Mouse (Mus musculus) heart, embryonic 10.5 days (tissue): ENCODE data around the gene Zfp318. TPM values are rescaled to one million over a fixed set of nuclear protein-coding genes. Genes with fewer than 3 reads are reported as not detected.

ENCODE experiments used
- DNase-seq: peaks from one replicate; pipeline ENCODE4 v3.0.0-alpha.2; 2017; ENCODE audit warnings: low spot score
- H3K27ac ChIP-seq: fragments of 300-500 bp; sonication (generic); 2 replicates; pipeline ENCODE4 v1.5.1; 2016; ENCODE audit warnings: mild to moderate bottlenecking
- H3K27me3 ChIP-seq: fragments of 300-500 bp; sonication (generic); 2 replicates; pipeline ENCODE4 v1.6.1; 2016; ENCODE audit warnings: mild to moderate bottlenecking; ENCODE audit not compliant: poor library complexity, insufficient read depth, severe bottlenecking
- H3K36me3 ChIP-seq: fragments of 300-500 bp; sonication (generic); 2 replicates; pipeline ENCODE4 v1.6.1; 2016; ENCODE audit warnings: mild to moderate bottlenecking, moderate library complexity
- H3K4me1 ChIP-seq: fragments of 300-500 bp; sonication (generic); 2 replicates; pipeline ENCODE4 v1.6.1; 2016; ENCODE audit warnings: mild to moderate bottlenecking
- H3K4me3 ChIP-seq: fragments of 300-500 bp; sonication (generic); 2 replicates; pipeline ENCODE4 v1.5.1; 2016; ENCODE audit warnings: mild to moderate bottlenecking, moderate library complexity
- H3K9me3 ChIP-seq: fragments of 300-500 bp; sonication (generic); 2 replicates; pipeline ENCODE4 v1.6.1; 2016; ENCODE audit warnings: mild to moderate bottlenecking, moderate library complexity
- WGBS: fragments of 180-500 bp; shearing (Covaris S2); methylation state at CpG from one replicate; pipeline ENCODE4 v1.1.7; 2016; 5-methylcytosine and 5-hydroxymethylcytosine counted together
- polyA plus RNA-seq: library from polyadenylated mRNA; unstranded; fragments of >200 nt; fragmentation: Nextera tagmentation; extraction: Ambion mirVana; gene quantifications from 2 replicates; pipeline ENCODE4 v1.2.1, GENCODE M21; 2016

The Zfp318 gene
- 6.1 and 7.0 TPM in 2 replicates for polyA plus RNA-seq

- Histone ChIP-seq H3K27me3 (no peaks in the 10 kb centered on the region), H3K4me1 (peaks cover 19% of the 10 kb centered on the region), H3K36me3 (peaks cover 13% of the 10 kb centered on the region; the same call in 1 of the 2 replicates), H3K4me3 (peak within 1 kb of the TSS; percentile 86), H3K9me3 (no peaks in the 10 kb centered on the region), H3K27ac (peak within 1 kb of the TSS; percentile 97)
- WGBS: 1% methylated on average over 105 of the region's 105 CpGs
- peak; percentile 98 for DNase-seq
Observed at GRCm38 (mm10) chr17:46383294-46384060, at the start of gene Zfp318. Zfp318 (plus strand) TSS chr17:46383731.

- Histone ChIP-seq H3K4me1 (no peaks in the 10 kb centered on the region), H3K4me3 (no peak overlapping the region), H3K36me3 (no peaks in the 10 kb centered on the region), H3K27me3 (no peaks in the 10 kb centered on the region), H3K27ac (no peak overlapping the region), H3K9me3 (no peaks in the 10 kb centered on the region)
- no peak for DNase-seq
- WGBS: 21% methylated on average over 5 of the region's 5 CpGs
Observed at GRCm38 (mm10) chr17:46336475-46336874, 47.1 kb upstream of the Zfp318 start.

DNA sequence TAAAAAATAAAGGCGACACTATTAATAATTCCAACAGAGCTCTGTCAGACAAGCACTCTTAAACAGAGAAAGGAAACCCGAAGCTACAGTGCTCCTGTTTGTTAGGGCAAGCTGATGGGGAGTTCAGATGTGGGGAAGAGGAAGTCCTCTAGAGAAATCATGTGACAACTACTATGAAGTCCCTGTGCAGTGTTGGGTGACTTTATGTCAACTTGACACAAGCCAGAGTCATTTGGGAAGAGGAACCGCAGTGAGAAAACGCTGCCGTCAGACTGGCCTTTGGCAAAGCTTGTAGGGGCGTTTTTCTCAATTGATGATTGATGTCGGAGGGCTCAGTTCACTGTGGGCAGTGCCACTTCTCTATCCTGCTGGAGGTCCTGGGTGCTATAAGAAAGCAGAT lies 42.3 kb upstream of the Zfp318 start:
- WGBS: 60% methylated on average over 7 of the region's 7 CpGs
- Histone ChIP-seq H3K4me3 (no peak overlapping the region), H3K9me3 (peaks cover 15% of the 10 kb centered on the region), H3K4me1 (no peaks in the 10 kb centered on the region), H3K36me3 (no peaks in the 10 kb centered on the region), H3K27me3 (no peaks in the 10 kb centered on the region), H3K27ac (no peak overlapping the region)
- DNase-seq: peak; percentile 61

- H3K27me3 ChIP-seq: no peaks in the 10 kb centered on the region
- no peaks in the 10 kb centered on the region for H3K36me3 ChIP-seq
- no peaks in the 10 kb centered on the region for H3K4me1 ChIP-seq
- H3K27ac ChIP-seq: no peak overlapping the region
- H3K4me3 ChIP-seq: no peak overlapping the region
- H3K9me3 ChIP-seq: peaks cover 9% of the 10 kb centered on the region; the same call in 1 of the 2 replicates
- 79% methylated on average over 8 of the region's 8 CpGs for WGBS
- no peak for DNase-seq
Observed at GRCm38 (mm10) chr17:46351026-46351700, 32.4 kb upstream of the Zfp318 start.

GRCm38 (mm10) chr17:46371783-46372182 lies 11.7 kb upstream of the Zfp318 start:
- 69% methylated on average over 3 of the region's 3 CpGs for WGBS
- no peaks in the 10 kb centered on the region for H3K27me3 ChIP-seq
- H3K4me1 ChIP-seq: no peaks in the 10 kb centered on the region
- H3K4me3 ChIP-seq: no peak overlapping the region
- no peak for DNase-seq
- no peaks in the 10 kb centered on the region for H3K36me3 ChIP-seq
- H3K27ac ChIP-seq: no peak overlapping the region
- no peaks in the 10 kb centered on the region for H3K9me3 ChIP-seq

DNA sequence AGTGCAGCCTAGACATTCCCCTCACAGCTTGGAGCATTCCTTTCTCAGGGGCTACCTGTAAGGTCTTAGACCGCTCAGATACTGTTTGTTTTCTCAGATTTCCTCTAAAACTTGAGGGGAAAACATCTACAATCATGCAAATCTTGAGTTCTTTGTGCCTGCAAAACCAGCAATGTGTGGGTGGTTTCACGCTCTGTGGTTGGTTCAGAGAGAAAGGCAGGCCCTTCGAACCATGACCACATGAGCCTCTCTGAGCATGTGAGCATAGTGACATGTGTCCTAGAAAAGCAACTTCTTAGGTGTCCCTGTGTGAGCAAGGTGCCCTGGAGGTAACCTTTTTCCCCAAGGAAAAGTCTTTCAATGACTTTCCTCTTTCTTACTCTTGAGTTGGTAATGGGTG lies 5.0 kb upstream of the Zfp318 start:
- Histone ChIP-seq H3K36me3 (no peaks in the 10 kb centered on the region), H3K27ac (no peak overlapping the region), H3K4me3 (no peak overlapping the region), H3K27me3 (no peaks in the 10 kb centered on the region), H3K4me1 (peaks cover 5% of the 10 kb centered on the region; the same call in 1 of the 2 replicates), H3K9me3 (no peaks in the 10 kb centered on the region)
- DNase-seq: no peak
- WGBS: 88% methylated on average over 3 of the region's 3 CpGs

- H3K27me3 ChIP-seq: no peaks in the 10 kb centered on the region
- peak overlapping the region; percentile 97 for H3K27ac ChIP-seq
- WGBS: under 1% methylated on average over 70 of the region's 70 CpGs
- no peaks in the 10 kb centered on the region for H3K9me3 ChIP-seq
- H3K4me1 ChIP-seq: peaks cover 19% of the 10 kb centered on the region
- DNase-seq: peak; percentile 79
- H3K4me3 ChIP-seq: peak overlapping the region; percentile 86
- H3K36me3 ChIP-seq: peaks cover 21% of the 10 kb centered on the region; the same call in 1 of the 2 replicates
Observed at GRCm38 (mm10) chr17:46384061-46384801, 700 bp downstream of the Zfp318 start.

GRCm38 (mm10) chr17:46388200-46388599 lies 4.7 kb downstream of the Zfp318 start:
- Histone ChIP-seq H3K27me3 (no peaks in the 10 kb centered on the region), H3K9me3 (no peaks in the 10 kb centered on the region), H3K27ac (no peak overlapping the region), H3K36me3 (peaks cover 35% of the 10 kb centered on the region; the same call in 1 of the 2 replicates), H3K4me1 (peaks cover 18% of the 10 kb centered on the region), H3K4me3 (no peak overlapping the region)
- WGBS: 78% methylated on average over 3 of the region's 3 CpGs
- no peak for DNase-seq

GRCm38 (mm10) chr17:46393012-46393411 lies 9.5 kb downstream of the Zfp318 start:
- Histone ChIP-seq H3K27me3 (no peaks in the 10 kb centered on the region), H3K4me3 (no peak overlapping the region), H3K4me1 (no peaks in the 10 kb centered on the region), H3K27ac (no peak overlapping the region), H3K9me3 (no peaks in the 10 kb centered on the region), H3K36me3 (peaks cover 49% of the 10 kb centered on the region)
- DNase-seq: no peak
- WGBS: 48% methylated on average over 2 of the region's 2 CpGs

- no peak for DNase-seq
- 83% methylated on average over 1 of the region's 1 CpGs for WGBS
- Histone ChIP-seq H3K9me3 (no peaks in the 10 kb centered on the region), H3K27me3 (no peaks in the 10 kb centered on the region), H3K4me3 (no peak overlapping the region), H3K36me3 (peaks cover 49% of the 10 kb centered on the region), H3K4me1 (no peaks in the 10 kb centered on the region), H3K27ac (no peak overlapping the region)
Observed at GRCm38 (mm10) chr17:46394631-46395030, 11.1 kb downstream of the Zfp318 start.

DNA sequence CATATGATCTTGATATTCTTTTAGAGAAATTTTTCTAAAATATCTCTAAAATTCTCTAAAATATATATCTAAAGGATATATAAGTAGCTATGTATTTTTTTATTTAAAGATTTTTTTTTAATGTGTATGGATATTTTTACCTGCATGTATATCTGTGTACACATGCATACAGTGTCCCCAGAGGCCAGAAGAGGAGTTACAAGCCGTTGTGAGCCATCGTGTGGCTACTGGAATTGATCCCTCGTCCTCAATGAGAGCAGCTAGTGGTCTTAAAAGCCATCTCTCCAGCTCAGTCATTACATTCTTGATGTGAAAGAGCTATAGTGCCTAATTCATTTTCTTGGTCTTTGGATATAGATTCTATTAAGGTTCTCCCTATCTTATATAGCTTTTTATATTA lies 24.9 kb downstream of the Zfp318 start:
- Histone ChIP-seq H3K27ac (no peak overlapping the region), H3K27me3 (no peaks in the 10 kb centered on the region), H3K4me1 (no peaks in the 10 kb centered on the region), H3K4me3 (no peak overlapping the region), H3K9me3 (no peaks in the 10 kb centered on the region), H3K36me3 (peaks cover 69% of the 10 kb centered on the region)
- 41% methylated on average over 3 of the region's 3 CpGs for WGBS
- DNase-seq: no peak

DNA sequence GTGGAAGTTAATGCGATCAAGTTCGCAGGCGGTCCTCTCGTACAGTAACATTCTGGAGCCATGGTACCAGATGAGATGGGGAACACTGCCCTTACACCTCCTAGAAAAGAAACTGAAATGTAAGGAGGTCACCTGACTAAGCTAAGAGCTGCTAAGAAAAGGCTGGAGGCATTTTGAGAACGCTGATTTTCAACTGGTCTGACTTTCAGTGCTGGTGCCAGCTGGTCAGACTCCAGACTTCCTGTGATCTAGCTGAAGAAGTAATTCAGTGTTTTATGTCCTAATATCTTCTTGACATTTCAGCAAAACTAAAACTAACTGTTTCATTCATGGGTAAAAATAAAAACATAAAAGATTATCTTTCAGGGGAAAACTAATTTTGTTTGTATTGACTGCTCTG lies 35.1 kb downstream of the Zfp318 start:
- WGBS: 79% methylated on average over 5 of the region's 5 CpGs
- Histone ChIP-seq H3K4me3 (no peak overlapping the region), H3K27me3 (no peaks in the 10 kb centered on the region), H3K36me3 (peaks cover 12% of the 10 kb centered on the region; the same call in 1 of the 2 replicates), H3K9me3 (no peaks in the 10 kb centered on the region), H3K4me1 (no peaks in the 10 kb centered on the region), H3K27ac (no peak overlapping the region)
- DNase-seq: no peak

- no peaks in the 10 kb centered on the region for H3K27me3 ChIP-seq
- no peak for DNase-seq
- no peaks in the 10 kb centered on the region for H3K9me3 ChIP-seq
- no peak overlapping the region for H3K27ac ChIP-seq
- H3K4me3 ChIP-seq: no peak overlapping the region
- H3K4me1 ChIP-seq: no peaks in the 10 kb centered on the region
- peaks cover 6% of the 10 kb centered on the region; the same call in 1 of the 2 replicates for H3K36me3 ChIP-seq
Observed at GRCm38 (mm10) chr17:46419717-46420116, 36.2 kb downstream of the Zfp318 start.
